Mouse (Mus musculus) lung, embryonic 14.5 days (tissue): ENCODE results near the gene Cav3. TPM values are rescaled to one million over a fixed set of nuclear protein-coding genes. Genes with fewer than 3 reads are reported as not detected.

Experiments used
- ATAC-seq: fragments of 200-750 bp; cut with Nextera tagmentation; 2 replicates; pipeline ENCODE4 v1.8.0; 2017; ENCODE audit warnings: mild to moderate bottlenecking, moderate TSS enrichment, moderate library complexity; ENCODE audit not compliant: insufficient read depth
- DNase-seq: peaks from one replicate; pipeline ENCODE4 v3.0.0-alpha.2; 2015
- H3K27ac ChIP-seq: fragments of 300-500 bp; sonication (generic); 2 replicates; pipeline ENCODE4 v1.5.1; 2014; ENCODE audit warnings: low read depth, mild to moderate bottlenecking, moderate library complexity
- H3K27me3 ChIP-seq: fragments of 300-500 bp; sonication (generic); 2 replicates; pipeline ENCODE4 v1.6.1; 2014; ENCODE audit warnings: low read length, control low read depth; ENCODE audit not compliant: insufficient read depth
- H3K36me3 ChIP-seq: fragments of 300-500 bp; sonication (generic); 2 replicates; pipeline ENCODE4 v1.6.1; 2014; ENCODE audit warnings: control low read depth; ENCODE audit not compliant: insufficient read depth
- H3K4me1 ChIP-seq: fragments of 300-500 bp; sonication (generic); 2 replicates; pipeline ENCODE4 v1.6.1; 2014; ENCODE audit warnings: antibody characterized with exemption, control low read depth; ENCODE audit not compliant: insufficient read depth
- H3K4me2 ChIP-seq: fragments of 300-500 bp; sonication (generic); 2 replicates; pipeline ENCODE4 v1.6.1; 2014; ENCODE audit warnings: mild to moderate bottlenecking
- H3K4me3 ChIP-seq: fragments of 300-500 bp; sonication (generic); 2 replicates; pipeline ENCODE4 v1.5.1; 2014; ENCODE audit warnings: low read depth, low read length
- H3K9ac ChIP-seq: fragments of 300-500 bp; sonication (generic); 2 replicates; pipeline ENCODE4 v1.6.1; 2014
- H3K9me3 ChIP-seq: fragments of 300-500 bp; sonication (generic); 2 replicates; pipeline ENCODE4 v1.6.1; 2016; ENCODE audit warnings: low read depth, low read length, control low read depth
- CTCF ChIP-seq: IDR thresholded peaks from 2 replicates; pipeline ENCODE4 v1.5.1; 2016; ENCODE audit warnings: antibody characterized with exemption, low read depth
- WGBS: fragments of 180-500 bp; shearing (Covaris S2); extraction: QIAGEN DNeasy Blood & Tissue Kit; methylation state at CpG from one replicate; pipeline ENCODE4 v1.1.7; 2014; 5-methylcytosine and 5-hydroxymethylcytosine counted together
- polyA plus RNA-seq: library from polyadenylated mRNA; unstranded; fragments of >200 nt; fragmentation: Nextera tagmentation; extraction: Ambion mirVana; gene quantifications from 2 replicates; pipeline ENCODE4 v1.2.1, GENCODE M21; 2014

Cav3 gene
- polyA plus RNA-seq, 1 experiment from 2014 or later = 0.63 TPM

GRCm38 (mm10) chr6:112494620-112495081 lies 35.3 kb downstream of the Cav3 start:
- Histone ChIP-seq H3K4me2 (no peak overlapping the region), H3K4me1 (no peaks in the 10 kb centered on the region), H3K4me3 (no peak overlapping the region), H3K27me3 (peaks cover 11% of the 10 kb centered on the region), H3K27ac (0 out of 2 replicates have a peak overlapping the region, but pooled peaks have one; percentile 37), H3K9ac (no peak overlapping the region), H3K36me3 (no peaks in the 10 kb centered on the region), H3K9me3 (no peaks in the 10 kb centered on the region)
- TF ChIP-seq CTCF = peak; percentile 46
- 59% methylated on average over 10 of the region's 10 CpGs for WGBS
- ATAC-seq = no peak
- DNase-seq = peak; percentile 21

GRCm38 (mm10) chr6:112495219-112495618 lies 35.9 kb downstream of the Cav3 start:
- no peaks in the 10 kb centered on the region for H3K4me1 ChIP-seq
- H3K9me3 ChIP-seq = no peaks in the 10 kb centered on the region
- 36% methylated on average over 4 of the region's 4 CpGs for WGBS
- no peak overlapping the region for H3K9ac ChIP-seq
- no peaks in the 10 kb centered on the region for H3K36me3 ChIP-seq
- ATAC-seq (peak; percentile 32; the same call in 1 of the 2 replicates), DNase-seq (peak; percentile 45)
- TF ChIP-seq CTCF = no peak
- peak overlapping the region; percentile 63; the same call in 1 of the 2 replicates for H3K27ac ChIP-seq
- H3K4me3 ChIP-seq = no peak overlapping the region
- H3K27me3 ChIP-seq = peaks cover 5% of the 10 kb centered on the region; the same call in 1 of the 2 replicates
- H3K4me2 ChIP-seq = no peak overlapping the region

- 63% methylated on average over 8 of the region's 8 CpGs for WGBS
- no peak overlapping the region for H3K27ac ChIP-seq
Observed at GRCm38 (mm10) chr6:112496291-112497060, 37.2 kb downstream of the Cav3 start.

GRCm38 (mm10) chr6:112497456-112497855 lies 38.2 kb downstream of the Cav3 start:
- H3K9ac ChIP-seq = no peak overlapping the region
- ATAC-seq (no peak), DNase-seq (no peak)
- no peak overlapping the region for H3K4me2 ChIP-seq
- no peaks in the 10 kb centered on the region for H3K27me3 ChIP-seq
- H3K4me1 ChIP-seq = no peaks in the 10 kb centered on the region
- H3K27ac ChIP-seq = no peak overlapping the region
- H3K4me3 ChIP-seq = no peak overlapping the region
- no peaks in the 10 kb centered on the region for H3K36me3 ChIP-seq
- TF ChIP-seq CTCF = no peak
- WGBS = 51% methylated on average over 2 of the region's 2 CpGs
- no peaks in the 10 kb centered on the region for H3K9me3 ChIP-seq

More at GRCm38 (mm10) chr6:112496291-112497060, 37.2 kb downstream of the Cav3 start:
- H3K27me3 ChIP-seq = no peaks in the 10 kb centered on the region
- H3K9me3 ChIP-seq = no peaks in the 10 kb centered on the region
- ATAC-seq = no peak
- no peaks in the 10 kb centered on the region for H3K36me3 ChIP-seq
- no peak overlapping the region for H3K4me3 ChIP-seq
- no peak overlapping the region for H3K4me2 ChIP-seq
- no peak for TF ChIP-seq CTCF
- no peaks in the 10 kb centered on the region for H3K4me1 ChIP-seq
- H3K9ac ChIP-seq = no peak overlapping the region
- no peak for DNase-seq

GRCm38 (mm10) chr6:112498716-112499115 lies 39.4 kb downstream of the Cav3 start:
- 83% methylated on average over 3 of the region's 3 CpGs for WGBS
- TF ChIP-seq CTCF = no peak
- H3K9me3 ChIP-seq = no peaks in the 10 kb centered on the region
- no peak overlapping the region for H3K4me3 ChIP-seq
- no peak overlapping the region for H3K27ac ChIP-seq
- DNase-seq = no peak
- ATAC-seq = no peak
- no peaks in the 10 kb centered on the region for H3K27me3 ChIP-seq
- H3K9ac ChIP-seq = no peak overlapping the region
- no peak overlapping the region for H3K4me2 ChIP-seq
- no peaks in the 10 kb centered on the region for H3K4me1 ChIP-seq
- no peaks in the 10 kb centered on the region for H3K36me3 ChIP-seq

- Histone ChIP-seq H3K4me2 (no peak overlapping the region), H3K27ac (no peak overlapping the region), H3K9ac (no peak overlapping the region), H3K4me1 (no peaks in the 10 kb centered on the region), H3K4me3 (no peak overlapping the region), H3K9me3 (no peaks in the 10 kb centered on the region), H3K36me3 (no peaks in the 10 kb centered on the region), H3K27me3 (no peaks in the 10 kb centered on the region)
- TF ChIP-seq CTCF = no peak
- WGBS = 70% methylated on average over 2 of the region's 2 CpGs
- no peak for ATAC-seq
- DNase-seq = no peak
Observed at GRCm38 (mm10) chr6:112499456-112499855, 40.2 kb downstream of the Cav3 start.

GRCm38 (mm10) chr6:112501156-112501555 lies 41.9 kb downstream of the Cav3 start:
- DNase-seq = peak; percentile 49
- WGBS = 61% methylated on average over 2 of the region's 2 CpGs
- no peak overlapping the region for H3K9ac ChIP-seq
- H3K4me3 ChIP-seq = no peak overlapping the region
- H3K4me1 ChIP-seq = no peaks in the 10 kb centered on the region
- no peaks in the 10 kb centered on the region for H3K9me3 ChIP-seq
- H3K27me3 ChIP-seq = no peaks in the 10 kb centered on the region
- no peak overlapping the region for H3K27ac ChIP-seq
- H3K36me3 ChIP-seq = no peaks in the 10 kb centered on the region
- no peak for ATAC-seq
- TF ChIP-seq CTCF = no peak
- H3K4me2 ChIP-seq = no peak overlapping the region
